Mouse (Mus musculus) myocyte (in vitro differentiated cells): ENCODE data around the gene Qk. TPM values are rescaled to one million over a fixed set of nuclear protein-coding genes. Genes with fewer than 3 reads are reported as not detected.

Experiments used
- H3K27me3 ChIP-seq: one replicate; pipeline ENCODE4 v1.6.1; 2011; ENCODE audit not compliant: control insufficient read depth, insufficient read depth, insufficient read length
- H3K36me3 ChIP-seq: one replicate; pipeline ENCODE4 v1.6.1; 2011; ENCODE audit not compliant: control insufficient read depth, insufficient read depth
- H3K4me2 ChIP-seq: one replicate; pipeline ENCODE4 v1.6.1; 2011; ENCODE audit warnings: low read depth, control low read depth
- H3K4me3 ChIP-seq: one replicate; pipeline ENCODE4 v1.5.1; 2011; ENCODE audit warnings: mild to moderate bottlenecking, control low read depth, moderate library complexity
- H3K79me2 ChIP-seq: one replicate; pipeline ENCODE4 v1.6.1; 2011; ENCODE audit not compliant: control insufficient read depth, insufficient read depth
- H3ac ChIP-seq: one replicate; pipeline ENCODE4 v1.6.1; 2011; ENCODE audit not compliant: control insufficient read depth, insufficient read length
- CEBPB ChIP-seq: IDR thresholded peaks from 2 replicates; pipeline ENCODE4 v1.6.1; 2011; ENCODE audit warnings: mild to moderate bottlenecking, moderate library complexity; ENCODE audit not compliant: poor library complexity, insufficient read depth, severe bottlenecking
- E2F4 ChIP-seq: IDR thresholded peaks from one replicate; pipeline ENCODE4 v1.6.1; 2011; ENCODE audit warnings: mild to moderate bottlenecking, control low read depth, moderate library complexity; ENCODE audit not compliant: insufficient read depth
- MAX ChIP-seq: IDR thresholded peaks from one replicate; pipeline ENCODE4 v1.6.1; 2011; ENCODE audit warnings: low read depth, mild to moderate bottlenecking, control low read depth
- MYOD1 ChIP-seq, 3 experiments: IDR thresholded peaks; one replicate each; pipeline ENCODE4 v1.6.1; 2011; ENCODE audit warnings: control low read depth in 2 of 3, low read depth in 2 of 3, mild to moderate bottlenecking in 2 of 3, moderate library complexity in 1 of 3; ENCODE audit not compliant: insufficient read length in 2 of 3, control insufficient read depth in 1 of 3
- MYOG ChIP-seq, 3 experiments: IDR thresholded peaks; one replicate each; pipeline ENCODE4 v1.6.1; 2011; ENCODE audit warnings: control low read depth in 2 of 3, low read depth in 2 of 3, mild to moderate bottlenecking in 2 of 3; ENCODE audit not compliant: insufficient read length in 2 of 3, control insufficient read depth in 1 of 3, insufficient read depth in 1 of 3
- POLR2A ChIP-seq: IDR thresholded peaks from one replicate; pipeline ENCODE4 v1.6.1; 2011; ENCODE audit warnings: low read depth, mild to moderate bottlenecking, control low read depth, moderate library complexity; ENCODE audit not compliant: insufficient read length
- POLR2AphosphoS2 ChIP-seq: IDR thresholded peaks from one replicate; pipeline ENCODE4 v1.6.1; 2011; ENCODE audit warnings: low read depth, control low read depth; ENCODE audit not compliant: insufficient read length
- REST ChIP-seq: IDR thresholded peaks from one replicate; pipeline ENCODE4 v1.6.1; 2011; ENCODE audit warnings: mild to moderate bottlenecking, control low read depth, moderate library complexity; ENCODE audit not compliant: insufficient read depth, insufficient read length
- SRF ChIP-seq: IDR thresholded peaks from one replicate; pipeline ENCODE4 v1.6.1; 2011; ENCODE audit warnings: low read depth; ENCODE audit not compliant: control insufficient read depth, insufficient read length
- TCF12 ChIP-seq: IDR thresholded peaks from one replicate; pipeline ENCODE4 v1.6.1; 2011; ENCODE audit warnings: mild to moderate bottlenecking, control low read depth; ENCODE audit not compliant: poor library complexity, insufficient read depth, severe bottlenecking
- TCF3 ChIP-seq: IDR thresholded peaks from one replicate; pipeline ENCODE4 v1.6.1; 2011; ENCODE audit warnings: low read depth, control low read depth; ENCODE audit not compliant: insufficient read length
- USF1 ChIP-seq: IDR thresholded peaks from one replicate; pipeline ENCODE4 v1.6.1; 2011; ENCODE audit warnings: low read depth, mild to moderate bottlenecking, control low read depth, moderate library complexity
- polyA plus RNA-seq: library from polyadenylated mRNA; unstranded; fragments of >200 nt; fragmentation: generic; extraction: Trizol; gene quantifications from one replicate; pipeline ENCODE4 v1.2.1, GENCODE M21; 2012; ENCODE audit warnings: missing spikeins

Qk gene
- polyA plus RNA-seq, 1 experiment, result 85.6 TPM

DNA sequence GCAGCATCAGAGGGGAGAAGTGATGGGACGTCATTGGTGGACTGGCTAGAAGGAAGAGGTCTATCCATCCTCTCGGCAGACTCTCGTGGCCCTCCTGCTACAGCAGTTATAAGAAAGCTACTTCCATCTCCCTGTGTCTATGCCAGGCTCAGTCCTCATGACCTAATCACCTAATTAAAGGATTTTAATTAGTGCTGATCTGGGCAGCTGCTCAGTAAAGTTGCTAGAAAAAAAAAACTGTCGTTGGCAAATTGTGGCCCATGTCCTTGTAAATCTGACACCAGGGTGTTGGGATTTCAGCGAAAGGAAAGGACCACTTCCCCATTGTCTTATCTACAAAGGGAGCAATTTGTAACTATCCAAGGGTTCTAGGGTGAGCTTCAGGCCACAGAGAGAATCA lies 142.6 kb downstream of the Qk start:
- Histone ChIP-seq H3ac (no peak overlapping the region), H3K27me3 (no peaks in the 10 kb centered on the region), H3K36me3 (no peaks in the 10 kb centered on the region), H3K4me2 (no peak overlapping the region), H3K4me3 (no peak overlapping the region), H3K79me2 (no peaks in the 10 kb centered on the region)
- TF ChIP-seq MYOD1 (IDR thresholded peaks at IDR 0.05; ENCODE audit: control insufficient read depth in 1 of 3, insufficient read length in 2 of 3, low read depth in 2 of 3) (no peak), POLR2AphosphoS2 (no peak), TCF12 (no peak), MAX (no peak), MYOG (IDR thresholded peaks at IDR 0.05; ENCODE audit: control insufficient read depth in 1 of 3, insufficient read depth in 1 of 3, insufficient read length in 2 of 3, low read depth in 2 of 3) (no peak), USF1 (no peak), E2F4 (no peak), TCF3 (no peak), REST (no peak), POLR2A (no peak), SRF (no peak), CEBPB (no peak)

DNA sequence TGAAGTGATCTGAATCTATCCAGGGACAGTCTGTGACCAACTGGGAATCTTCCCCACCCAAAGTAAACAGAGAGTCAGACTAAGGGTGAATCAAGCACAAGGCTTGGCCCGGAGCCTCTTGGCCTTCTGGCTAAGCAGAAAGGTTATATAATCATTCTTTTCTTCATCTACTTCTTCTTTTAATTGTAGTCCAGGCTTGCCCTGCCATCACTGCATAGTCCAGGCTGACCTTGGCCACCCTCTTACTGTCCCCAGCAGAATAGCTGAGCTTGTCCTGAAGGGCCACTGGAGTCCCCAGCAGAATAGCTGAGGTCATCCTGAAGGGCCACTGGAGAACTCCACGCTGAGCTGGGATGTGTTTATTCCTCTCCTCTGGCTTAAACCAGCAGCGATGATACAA lies 158.4 kb downstream of the Qk start:
- Histone ChIP-seq H3K79me2 (no peaks in the 10 kb centered on the region), H3K36me3 (no peaks in the 10 kb centered on the region), H3K4me2 (no peak overlapping the region), H3ac (no peak overlapping the region), H3K4me3 (no peak overlapping the region), H3K27me3 (no peaks in the 10 kb centered on the region)
- TF ChIP-seq MAX, result no peak
- no peak for TF ChIP-seq POLR2AphosphoS2
- no peak for TF ChIP-seq TCF12
- no peak for TF ChIP-seq MYOD1 (IDR thresholded peaks at IDR 0.05; ENCODE audit: control insufficient read depth in 1 of 3, insufficient read length in 2 of 3, low read depth in 2 of 3)
- no peak for TF ChIP-seq USF1
- no peak for TF ChIP-seq POLR2A
- TF ChIP-seq E2F4, result no peak
- no peak for TF ChIP-seq SRF
- TF ChIP-seq REST, result no peak
- TF ChIP-seq CEBPB, result no peak
- no peak for TF ChIP-seq MYOG (IDR thresholded peaks at IDR 0.05; ENCODE audit: control insufficient read depth in 1 of 3, insufficient read depth in 1 of 3, insufficient read length in 2 of 3, low read depth in 2 of 3)
- TF ChIP-seq TCF3, result no peak

DNA sequence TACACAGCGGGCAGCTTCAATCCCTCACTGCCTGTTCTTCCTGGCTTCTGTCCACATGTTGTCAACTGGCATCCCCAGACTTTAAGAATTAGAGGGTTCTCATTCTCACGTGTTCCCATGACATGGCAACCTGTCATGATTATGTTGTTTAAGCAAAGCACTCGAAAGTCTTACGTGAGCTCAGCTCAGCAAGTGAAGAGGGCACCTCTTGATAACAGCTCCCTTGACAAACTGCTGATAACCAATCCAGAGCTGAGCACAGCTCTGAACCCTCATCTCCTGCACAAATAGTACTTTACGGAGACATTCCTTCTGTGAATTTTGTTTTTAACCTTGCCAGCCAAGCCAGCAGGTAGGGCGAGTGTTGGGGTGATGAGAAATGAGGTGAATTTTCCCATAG lies 159.2 kb downstream of the Qk start:
- Histone ChIP-seq H3ac (no peak overlapping the region), H3K36me3 (no peaks in the 10 kb centered on the region), H3K27me3 (no peaks in the 10 kb centered on the region), H3K4me3 (no peak overlapping the region), H3K79me2 (no peaks in the 10 kb centered on the region), H3K4me2 (no peak overlapping the region)
- TF ChIP-seq SRF (no peak), MAX (no peak), MYOG (IDR thresholded peaks at IDR 0.05; ENCODE audit: control insufficient read depth in 1 of 3, insufficient read depth in 1 of 3, insufficient read length in 2 of 3, low read depth in 2 of 3) (no peak), POLR2A (no peak), REST (no peak), TCF3 (no peak), E2F4 (no peak)

DNA sequence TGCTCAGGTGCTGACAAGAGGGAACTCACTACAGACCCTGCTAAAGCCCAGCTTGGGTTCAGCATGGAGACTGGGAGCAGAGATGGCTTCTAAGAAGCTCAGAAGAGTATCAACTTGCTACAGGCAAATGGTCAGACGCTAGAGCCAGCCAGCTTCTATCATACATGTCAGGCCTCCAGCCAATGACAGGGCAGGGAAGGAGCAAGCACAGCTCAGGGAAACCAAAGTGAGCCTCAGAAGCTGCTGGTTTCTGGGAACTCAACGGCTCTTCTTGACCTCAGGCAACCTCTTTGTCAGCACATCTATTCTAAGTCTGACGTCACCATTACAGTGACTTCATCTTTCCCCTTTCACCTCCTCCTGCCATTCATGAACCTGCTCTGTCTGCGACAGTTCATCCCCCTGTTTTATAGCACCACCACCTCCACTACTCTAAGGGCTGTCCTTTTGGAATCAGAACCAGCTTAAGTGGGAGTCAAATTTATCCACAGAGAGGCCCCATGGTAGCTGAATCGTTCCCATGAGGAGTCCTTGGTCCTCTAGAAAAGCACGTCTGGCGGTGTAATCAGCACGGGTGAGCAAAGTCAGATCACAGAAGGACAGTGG lies 166.7 kb downstream of the Qk start:
- H3ac ChIP-seq, result no peak overlapping the region
- no peaks in the 10 kb centered on the region for H3K36me3 ChIP-seq
- H3K4me3 ChIP-seq, result no peak overlapping the region
- H3K79me2 ChIP-seq, result no peaks in the 10 kb centered on the region
- no peak overlapping the region for H3K4me2 ChIP-seq
- no peak for TF ChIP-seq TCF12
- TF ChIP-seq E2F4, result no peak
- TF ChIP-seq POLR2AphosphoS2, result no peak
- TF ChIP-seq MAX, result no peak
- TF ChIP-seq SRF, result no peak
- no peak for TF ChIP-seq TCF3
- no peak for TF ChIP-seq POLR2A
- no peak for TF ChIP-seq REST
- no peak for TF ChIP-seq USF1
- no peak for TF ChIP-seq MYOD1 (IDR thresholded peaks at IDR 0.05; ENCODE audit: control insufficient read depth in 1 of 3, insufficient read length in 2 of 3, low read depth in 2 of 3)
- H3K27me3 ChIP-seq, result no peaks in the 10 kb centered on the region
